Mouse (Mus musculus) ES-CJ7 (cell line): ENCODE results near the gene Medag.

ENCODE experiments used
- DNase-seq: peaks from one replicate; pipeline ENCODE4 v3.0.0; 2011; ENCODE audit warnings: low read depth, low spot score

Medag gene

DNA sequence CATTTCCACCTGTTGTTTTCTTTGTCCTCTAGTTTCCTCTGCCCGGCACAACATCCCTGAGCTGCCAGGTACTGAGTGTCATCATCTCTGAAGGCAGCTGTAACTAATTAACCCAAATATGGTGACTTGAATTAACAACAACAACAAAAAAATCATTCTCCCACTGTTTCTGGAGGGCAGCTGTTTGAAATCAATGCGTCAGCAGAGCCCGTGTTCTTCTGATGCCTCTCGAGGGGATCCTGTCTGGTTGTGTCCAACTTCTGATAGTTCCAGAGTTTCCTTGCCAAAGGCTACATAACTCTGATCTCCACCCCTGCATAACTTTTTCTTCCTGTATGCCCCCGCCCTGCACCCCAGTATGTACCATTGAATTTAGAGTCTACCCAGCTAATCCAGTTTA is 28.9 kb upstream of the Medag start:
- DNase-seq, result no peak

DNA sequence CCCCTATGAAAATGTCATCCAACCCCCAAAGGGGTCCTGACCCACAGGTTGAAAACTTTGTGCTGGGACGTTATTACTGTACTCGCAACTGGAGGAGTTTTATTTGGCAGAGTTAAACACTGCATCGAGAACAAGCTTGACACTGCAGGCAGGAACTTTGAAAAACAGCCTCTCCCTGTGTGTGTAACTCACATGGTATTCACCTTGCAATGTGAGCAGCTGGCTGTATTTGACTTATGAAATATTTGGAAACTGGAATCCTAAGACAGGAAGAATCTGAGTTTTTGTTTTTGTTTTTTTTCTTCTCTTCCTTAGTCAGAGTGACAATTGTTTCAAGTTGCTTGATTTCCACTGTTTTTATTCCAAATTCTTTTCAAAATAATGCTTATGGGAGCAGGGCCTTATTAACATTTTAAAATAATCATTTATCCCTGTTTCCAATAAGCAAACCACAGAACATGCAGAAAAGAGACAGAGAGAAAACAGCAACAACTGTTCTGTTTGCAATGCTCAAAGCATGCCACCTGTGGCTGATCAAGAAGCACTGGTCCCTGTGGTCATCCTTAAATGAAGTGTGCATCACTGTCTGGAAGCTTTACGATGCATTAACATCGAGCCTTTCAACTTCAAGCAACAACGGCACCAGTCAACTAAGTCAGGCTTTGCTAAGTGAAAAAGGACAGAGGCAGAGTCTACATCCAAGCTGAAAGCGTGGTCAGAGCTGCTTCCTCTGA is 26.2 kb upstream of the Medag start:
- DNase-seq, result no peak

DNA sequence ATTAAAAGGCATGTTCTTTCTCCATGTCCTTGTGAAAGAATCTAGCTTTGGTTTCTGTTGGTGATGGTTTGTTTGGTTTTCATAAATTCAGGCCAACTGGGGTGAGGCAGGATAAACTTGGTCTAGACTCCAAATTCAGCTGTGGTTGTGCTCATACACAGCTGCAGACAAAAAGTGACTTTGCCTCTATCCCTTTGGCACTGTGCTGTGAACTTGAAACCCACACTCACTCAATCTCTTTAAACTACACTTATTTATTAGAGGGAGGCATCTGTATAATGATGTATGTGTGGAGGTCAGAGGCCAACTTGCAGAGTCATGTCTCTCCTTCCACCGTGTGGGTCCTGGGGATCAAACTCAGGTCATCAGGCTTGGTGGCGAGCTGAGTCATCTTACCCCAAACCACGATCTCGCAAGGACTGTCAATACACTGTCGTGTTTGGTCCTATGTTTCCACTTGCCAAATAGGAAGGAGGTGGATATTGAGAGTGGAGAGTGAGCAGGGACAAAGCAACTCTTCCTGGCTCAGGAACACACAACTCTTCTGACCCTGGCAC is 25.2 kb upstream of the Medag start:
- DNase-seq, result no peak

DNA sequence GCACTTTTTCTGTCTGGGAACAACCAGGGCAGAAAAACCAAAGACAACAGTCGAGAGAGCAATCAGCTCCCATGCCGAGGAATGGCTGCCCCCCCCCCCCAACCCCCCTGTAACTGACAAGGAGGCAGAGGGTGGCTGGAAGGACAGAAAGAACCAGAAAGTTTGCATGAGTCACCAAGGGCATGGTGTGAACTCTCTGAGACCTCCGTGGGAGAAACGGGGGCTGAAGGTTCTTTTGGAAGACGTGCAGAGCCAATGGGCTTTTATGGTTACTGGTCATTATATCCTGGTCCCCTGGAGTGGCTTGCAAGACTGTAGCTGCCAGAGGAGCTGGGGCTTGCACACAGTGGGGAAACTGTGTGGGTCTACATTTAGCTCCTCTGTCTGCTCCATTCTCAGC is 22.6 kb upstream of the Medag start:
- no peak for DNase-seq

DNA sequence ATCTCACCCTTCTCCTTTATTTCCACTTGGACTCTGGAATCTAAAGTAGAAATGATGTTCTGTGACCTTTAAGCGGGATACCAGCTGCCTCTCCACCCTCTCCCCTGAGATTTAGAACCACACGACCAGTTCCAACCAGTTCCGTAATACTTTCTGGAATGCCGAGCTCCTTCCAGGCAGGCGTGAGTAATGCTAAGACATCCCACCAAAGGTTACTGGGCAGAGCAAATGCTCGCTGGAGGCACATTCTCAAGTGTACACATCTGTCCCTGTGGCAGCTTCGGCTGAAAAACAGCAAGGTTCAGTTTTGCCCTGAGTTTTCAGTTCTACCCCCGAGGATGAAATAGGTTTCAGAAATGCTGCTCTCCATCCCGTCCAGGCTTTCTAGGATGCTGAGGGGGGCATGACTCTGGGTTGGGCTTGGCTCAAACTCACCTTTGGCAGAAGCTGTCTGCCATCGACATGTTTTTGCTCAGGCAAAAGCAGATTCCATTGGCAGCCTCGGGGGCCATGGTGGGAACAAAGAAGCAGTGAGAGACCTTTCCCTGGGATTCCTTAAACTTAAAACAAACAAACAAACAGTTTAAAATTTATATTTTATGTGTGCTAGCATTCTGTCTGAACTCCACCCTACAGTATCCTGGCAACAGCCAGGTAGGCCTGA is 21.9 kb upstream of the Medag start:
- DNase-seq, result peak; percentile 68

DNA sequence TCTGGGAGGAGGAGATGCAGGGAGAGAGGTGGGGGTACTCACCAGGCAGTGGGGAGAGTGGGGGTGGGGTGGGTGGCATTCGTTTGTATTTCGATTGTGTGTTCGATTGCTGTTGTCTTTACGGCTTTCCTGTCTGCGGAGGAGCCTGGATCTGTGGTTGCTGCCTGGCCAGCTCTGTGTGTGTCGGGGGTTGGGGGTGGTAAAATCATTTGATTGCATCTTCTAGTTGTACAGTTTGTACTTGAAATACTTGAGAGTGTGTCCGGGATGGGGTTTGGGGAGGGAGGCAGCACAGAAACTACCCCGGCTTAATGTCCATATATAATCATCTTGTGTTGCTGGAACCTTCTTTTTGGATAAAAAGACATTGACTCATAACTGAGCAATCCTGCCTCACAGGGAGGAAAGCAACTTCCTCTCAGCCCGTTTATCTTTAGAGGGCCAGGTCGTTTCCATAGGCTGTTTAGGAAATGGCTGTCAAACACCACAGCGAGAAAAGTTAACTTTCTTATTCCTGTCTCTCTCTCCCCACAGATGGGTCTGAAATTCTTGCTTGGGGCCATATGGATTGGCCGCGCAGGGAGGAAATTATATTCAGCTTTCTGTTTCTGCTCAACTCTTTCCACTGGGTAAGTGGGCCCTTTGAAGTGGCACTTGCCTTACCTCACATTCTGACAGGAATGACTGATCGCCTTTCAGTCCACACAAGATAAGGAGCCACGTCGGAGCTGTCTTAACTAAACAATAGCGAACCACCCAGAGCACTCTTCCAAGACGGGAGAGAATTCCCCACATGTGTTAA is 19.8 kb upstream of the Medag start:
- no peak for DNase-seq

DNA sequence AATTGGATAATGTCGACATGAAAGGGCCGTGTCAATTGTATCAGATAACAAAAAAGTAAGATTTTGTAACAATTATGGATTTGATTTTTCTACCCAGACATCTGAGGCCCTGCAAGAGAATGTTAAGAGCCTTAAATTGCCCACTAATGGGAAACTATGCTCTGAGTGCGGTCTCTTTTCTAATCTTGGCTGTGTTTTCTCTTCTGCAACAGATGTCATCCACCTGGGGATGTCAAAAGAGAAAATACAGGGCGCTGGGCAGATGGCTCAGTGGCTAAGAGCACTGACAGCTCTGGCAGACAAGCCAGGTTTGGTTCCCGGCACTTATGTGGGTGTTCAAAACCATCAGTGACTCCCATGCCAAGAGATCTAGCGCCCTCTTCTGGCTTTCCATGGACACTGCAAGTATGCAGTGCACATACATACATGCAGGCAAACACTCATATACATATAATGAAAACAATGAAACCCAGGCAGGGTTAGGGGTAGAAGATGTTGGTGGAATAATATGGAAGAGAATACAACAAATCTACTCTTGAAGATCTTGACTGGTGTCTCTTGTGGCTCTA is 19.0 kb upstream of the Medag start:
- peak; percentile 38 for DNase-seq

DNA sequence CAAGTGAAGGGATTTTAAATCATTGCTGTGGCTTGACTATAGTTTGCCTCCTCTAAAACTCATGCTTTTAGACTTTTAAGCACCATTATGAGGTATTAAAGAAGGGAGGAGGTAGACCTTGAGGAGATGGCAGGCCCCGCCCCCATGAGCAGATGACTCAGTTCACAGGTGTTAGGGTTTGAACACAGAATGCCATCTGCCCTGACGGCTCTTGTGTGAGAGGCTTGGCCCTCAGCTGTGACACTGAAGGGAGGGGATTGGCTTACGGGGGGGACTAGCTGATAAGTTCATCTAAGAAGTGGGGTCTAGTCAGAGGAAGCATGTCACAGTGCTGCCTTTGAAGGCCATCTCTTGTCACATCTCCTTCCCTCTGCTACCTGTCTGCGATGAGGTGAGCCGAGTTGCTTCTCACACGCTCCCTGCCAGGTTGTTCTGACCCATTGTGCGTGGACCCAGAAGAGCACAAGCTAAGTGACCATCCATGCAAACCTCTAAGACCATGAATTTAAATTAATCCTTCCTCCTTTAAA is 10.0 kb upstream of the Medag start:
- DNase-seq, result no peak

DNA sequence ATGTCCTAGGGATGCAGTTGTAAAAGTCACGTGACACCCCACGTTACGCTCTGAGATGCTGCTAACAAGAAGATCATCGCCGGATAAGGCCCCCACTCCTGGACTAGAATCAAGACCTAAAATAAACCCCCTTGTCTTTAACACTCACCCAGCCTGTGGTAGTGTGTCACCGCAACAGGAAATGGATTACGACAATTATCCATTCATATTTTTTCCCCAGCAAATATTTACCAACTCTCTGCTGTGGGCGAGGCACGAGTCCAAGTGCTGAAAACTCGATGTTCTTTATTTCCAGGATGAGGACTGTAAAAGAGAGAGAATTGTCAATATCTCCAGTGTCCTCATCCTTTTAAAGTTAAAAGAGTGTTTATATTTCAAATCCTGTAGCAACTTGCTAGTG is 9.5 kb upstream of the Medag start:
- DNase-seq, result no peak

DNA sequence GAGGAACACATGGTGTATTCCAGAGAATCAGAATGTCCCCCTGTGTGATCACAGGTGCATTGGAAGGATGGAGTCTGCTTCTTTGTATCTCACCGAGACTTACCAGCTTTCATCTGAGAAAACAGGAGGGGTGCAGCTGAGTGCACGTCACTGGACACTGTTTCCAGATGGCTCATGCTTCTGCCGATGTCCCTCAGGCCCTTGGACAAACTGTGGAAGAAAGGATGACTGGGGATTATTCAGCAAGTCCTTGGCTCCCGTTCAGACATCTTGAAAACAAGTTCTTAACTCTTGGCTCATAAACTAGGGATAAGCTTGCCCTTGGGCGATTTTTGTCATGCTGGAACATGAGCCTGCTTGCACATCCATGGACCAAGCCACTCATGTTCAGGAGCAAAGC is 8.2 kb upstream of the Medag start:
- DNase-seq, result no peak

DNA sequence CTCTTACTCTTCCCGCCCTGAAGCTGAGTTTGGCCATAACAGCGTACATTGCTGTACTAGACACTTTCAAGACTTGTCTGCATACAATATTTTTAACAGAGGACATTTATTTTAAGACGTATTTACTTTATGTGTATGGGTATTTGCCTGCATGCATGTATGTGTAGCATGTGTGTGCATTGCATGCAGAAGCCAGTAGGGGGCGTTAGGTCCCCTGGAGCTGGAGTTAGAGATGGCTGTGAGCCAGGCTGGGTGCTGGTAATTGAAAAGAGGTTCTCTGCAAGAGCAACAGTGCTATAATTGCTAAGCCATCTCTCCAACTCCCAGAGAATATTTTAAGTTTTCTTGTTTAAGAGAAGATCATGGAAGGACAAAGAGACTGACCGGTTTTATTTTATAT is 6.8 kb upstream of the Medag start:
- no peak for DNase-seq

DNA sequence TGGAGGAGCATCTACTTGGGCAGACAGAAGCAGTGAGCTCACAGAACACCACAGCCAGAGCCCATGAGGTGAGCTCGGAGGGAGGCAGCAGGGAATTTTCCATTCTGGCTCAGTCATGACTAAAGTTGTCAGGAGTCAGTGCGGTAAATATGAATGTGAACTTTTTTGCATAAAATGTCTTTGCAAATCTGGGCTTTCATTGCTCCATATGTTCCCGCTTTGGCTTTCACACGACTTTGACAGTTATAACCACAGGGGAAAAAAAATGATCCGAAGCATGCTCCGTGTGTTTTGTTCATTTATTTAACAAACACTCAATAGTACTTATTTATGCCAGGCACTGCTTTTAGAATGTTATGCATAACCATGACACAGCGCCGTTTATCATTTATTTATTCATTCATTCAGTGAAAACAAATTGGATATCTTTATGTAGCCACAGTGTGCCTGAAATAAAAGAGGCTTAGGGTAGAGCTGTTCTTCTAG is 4.7 kb upstream of the Medag start:
- no peak for DNase-seq

DNA sequence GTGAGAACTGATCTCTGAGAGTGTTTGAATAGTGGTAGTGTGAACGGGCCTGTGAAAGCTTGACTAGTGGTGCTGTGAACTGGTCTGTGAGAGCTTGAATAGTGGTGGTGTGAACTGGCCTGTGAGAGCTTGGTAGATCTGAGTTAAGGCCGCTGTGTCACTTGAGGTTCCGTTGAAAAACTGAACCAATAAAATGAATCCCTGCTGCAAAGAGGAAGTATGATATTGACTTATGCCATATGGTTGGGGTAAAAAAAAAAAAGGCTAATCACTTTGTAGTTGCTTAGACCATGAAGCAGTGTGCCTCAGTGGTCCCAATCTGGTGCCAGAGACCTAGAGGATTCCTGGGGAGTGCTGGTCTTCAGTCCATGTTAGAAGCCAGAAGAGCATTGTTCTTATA is 2.0 kb upstream of the Medag start:
- no peak for DNase-seq

DNA sequence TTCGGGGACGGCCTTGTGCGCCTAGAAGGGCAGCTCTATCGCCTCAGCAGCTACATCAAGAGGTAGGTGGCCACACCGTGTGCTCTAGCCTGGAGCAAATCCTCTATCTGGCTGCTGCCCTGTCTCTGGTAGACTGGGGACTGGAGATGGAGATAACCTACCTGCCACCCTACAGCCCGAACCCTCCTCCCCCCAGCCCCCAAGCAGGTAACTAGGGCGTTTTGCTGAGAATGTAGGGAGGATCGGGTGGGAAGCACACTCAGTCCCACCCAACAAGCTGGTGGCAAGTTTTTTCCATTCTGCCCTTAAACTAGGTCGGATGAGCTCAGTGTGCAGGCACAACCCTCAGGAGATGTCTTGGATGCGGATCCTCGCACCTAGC is 636 bp downstream of the Medag start:
- no peak for DNase-seq

DNA sequence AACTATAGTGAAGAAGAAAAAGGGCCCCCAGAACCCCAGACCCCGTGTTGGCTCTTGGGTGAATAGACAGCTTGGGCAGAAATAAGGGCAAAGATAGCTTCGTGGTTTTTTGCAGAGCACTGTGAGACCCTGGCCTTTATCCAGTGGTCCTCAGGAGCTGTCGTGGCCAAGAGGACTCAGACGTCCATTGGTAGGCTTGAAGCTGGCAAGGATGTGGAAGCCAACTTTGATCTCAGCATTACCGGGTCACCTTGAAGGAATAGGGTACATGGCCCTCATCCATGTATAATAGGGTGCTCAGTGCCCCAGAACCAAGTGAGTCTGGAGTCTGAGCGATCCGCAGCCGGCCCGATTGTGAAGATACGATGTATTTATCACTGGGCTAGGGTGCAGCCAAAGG is 1.1 kb downstream of the Medag start:
- no peak for DNase-seq

DNA sequence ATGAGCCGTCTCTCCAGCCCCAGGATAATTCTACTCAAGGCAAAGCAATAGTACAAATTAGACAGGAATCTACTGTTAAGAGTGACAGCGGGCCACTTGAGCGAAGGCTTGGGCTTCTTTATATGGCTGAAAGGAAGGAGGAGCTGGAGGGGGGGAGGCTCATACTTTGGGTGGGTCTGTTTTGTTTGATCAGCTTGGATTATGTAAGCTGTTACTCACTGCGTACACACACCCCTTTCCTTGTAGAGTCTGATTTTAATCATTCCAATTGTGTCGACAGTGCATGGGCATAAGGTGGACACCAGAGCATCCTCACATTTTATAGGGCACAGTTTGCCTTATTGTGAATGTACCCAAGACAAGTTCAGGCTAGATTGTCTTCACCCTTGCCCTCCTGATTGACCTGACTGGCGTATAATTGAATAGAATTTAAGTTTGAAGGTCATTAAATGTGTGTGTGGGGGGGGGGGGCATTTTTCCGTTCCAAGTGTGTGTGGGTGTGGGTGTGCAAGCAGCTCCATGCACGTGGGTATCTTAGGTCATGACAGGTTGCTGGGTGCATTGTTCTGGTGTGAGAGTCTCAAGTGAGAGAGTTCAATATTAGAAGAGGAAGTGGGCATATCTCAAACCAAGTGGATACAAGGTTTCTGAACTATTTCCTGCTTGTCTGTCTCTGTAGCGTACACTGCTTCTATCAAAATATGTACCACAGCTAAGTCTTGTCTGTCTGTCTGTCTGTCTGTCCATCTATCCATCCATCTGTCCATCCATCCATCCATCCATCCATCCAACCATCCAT is 3.0 kb downstream of the Medag start:
- DNase-seq, result no peak

DNA sequence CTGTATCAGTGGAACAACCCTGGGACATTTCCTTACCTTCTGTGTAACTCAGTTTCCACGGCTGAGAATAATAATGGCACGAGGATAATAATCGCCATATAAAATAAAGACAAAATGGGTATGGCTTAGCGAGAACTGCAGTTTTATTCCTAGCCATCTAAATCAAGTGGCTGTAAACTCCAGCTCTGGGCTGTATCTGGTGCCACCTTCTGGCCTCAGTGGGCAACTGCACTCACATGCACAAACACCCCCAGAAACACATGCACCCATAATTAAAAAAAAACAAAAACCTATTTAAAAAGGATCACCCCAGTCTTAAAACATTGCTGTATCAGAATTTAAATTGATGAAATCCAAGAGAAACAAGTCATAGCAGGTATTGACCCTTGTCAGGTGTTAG is 5.8 kb downstream of the Medag start:
- peak; percentile 29 for DNase-seq

DNA sequence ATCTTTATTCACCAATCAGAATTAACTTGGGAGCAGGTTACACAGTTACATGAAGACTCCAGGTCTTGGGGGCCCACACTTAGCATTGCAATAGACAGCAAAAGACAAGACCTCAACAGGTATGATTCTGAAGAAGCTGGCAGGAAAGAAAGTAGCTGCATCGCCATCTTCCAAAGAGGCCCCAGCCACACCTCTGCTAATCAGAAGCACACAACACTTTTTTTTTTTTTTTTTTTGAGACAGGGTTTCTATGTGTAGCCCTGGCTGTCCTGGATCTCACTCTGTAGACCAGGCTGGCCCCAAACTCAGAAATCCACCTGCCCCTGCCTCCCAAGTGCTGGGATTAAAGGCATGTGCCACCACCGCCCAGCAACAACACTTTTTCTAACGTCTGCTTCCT is 15.0 kb downstream of the Medag start:
- no peak for DNase-seq

DNA sequence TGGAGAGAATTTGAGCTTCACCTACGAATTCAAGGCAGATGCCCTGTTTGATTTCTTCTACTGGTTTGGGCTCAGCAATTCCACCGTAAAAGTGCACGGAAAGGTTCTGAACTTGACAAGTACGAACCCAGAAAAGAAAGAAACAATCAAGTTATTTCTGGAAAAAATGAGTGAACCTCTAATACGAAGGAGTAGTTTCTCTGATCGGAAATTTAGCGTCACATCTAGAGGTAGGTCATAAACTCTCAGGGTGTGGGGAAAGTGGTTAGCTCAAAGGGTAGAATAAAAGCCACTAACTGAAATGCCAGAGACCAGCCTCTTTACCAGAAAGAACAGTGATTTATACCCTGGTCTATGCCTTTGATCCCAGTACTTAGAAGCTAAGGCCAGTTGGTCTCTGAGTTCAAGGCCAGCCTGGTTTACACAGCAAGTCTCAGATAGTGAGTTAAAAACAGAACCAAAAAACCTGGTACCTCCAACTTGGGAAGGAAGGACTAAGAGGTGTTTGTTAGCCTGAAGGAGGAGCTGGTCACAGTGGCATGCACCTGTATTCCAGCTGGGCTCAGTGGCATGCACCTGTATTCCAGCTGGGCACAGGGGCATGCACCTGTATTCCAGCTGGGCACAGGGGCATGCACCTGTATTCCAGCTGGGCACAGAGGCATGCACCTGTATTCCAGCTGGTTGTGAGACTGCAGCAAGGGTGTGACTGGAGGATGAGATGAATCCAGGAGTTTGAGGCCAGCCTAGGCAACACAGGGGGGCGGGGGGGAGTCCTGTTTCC is 15.9 kb downstream of the Medag start:
- no peak for DNase-seq

DNA sequence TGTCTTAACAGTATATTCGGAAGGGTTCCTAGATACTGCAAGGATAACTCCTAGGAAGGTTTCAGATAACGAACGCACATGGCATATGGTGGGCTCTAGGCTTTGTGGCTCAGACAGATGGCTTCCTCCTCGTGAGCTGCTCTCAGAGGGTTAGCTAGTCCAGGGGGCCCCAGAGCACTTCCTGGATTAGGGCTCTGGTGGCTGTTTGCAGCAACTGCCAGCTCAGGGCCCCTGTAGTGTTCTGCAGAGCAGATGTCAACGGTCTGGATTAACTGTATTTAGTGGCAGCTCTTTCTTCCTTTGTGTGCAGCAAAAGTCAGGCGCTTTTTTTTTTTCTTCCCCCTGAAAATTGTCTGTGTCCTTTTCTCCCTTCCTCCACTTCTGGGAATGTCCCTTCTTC is 16.8 kb downstream of the Medag start:
- no peak for DNase-seq
